Mouse (Mus musculus): ENCODE results near the gene 1700029I15Rik.

GRCm38 (mm10) chr2:92434375-92434745, 52.0 kb downstream of the 1700029I15Rik start:
- TF ChIP-seq POLR2A (IDR thresholded peaks at IDR 0.05; ENCODE audit: low read depth, low read length) (no peak), CTCF (conservative IDR thresholded peaks at IDR 0.05; ENCODE audit: insufficient read depth, insufficient read length, low read depth, low read length) (no peak)

Data from kidney, adult 2 months (tissue).